Mouse (Mus musculus): Measurements from ENCODE around the gene Treml1.

The Treml1 gene

DNA sequence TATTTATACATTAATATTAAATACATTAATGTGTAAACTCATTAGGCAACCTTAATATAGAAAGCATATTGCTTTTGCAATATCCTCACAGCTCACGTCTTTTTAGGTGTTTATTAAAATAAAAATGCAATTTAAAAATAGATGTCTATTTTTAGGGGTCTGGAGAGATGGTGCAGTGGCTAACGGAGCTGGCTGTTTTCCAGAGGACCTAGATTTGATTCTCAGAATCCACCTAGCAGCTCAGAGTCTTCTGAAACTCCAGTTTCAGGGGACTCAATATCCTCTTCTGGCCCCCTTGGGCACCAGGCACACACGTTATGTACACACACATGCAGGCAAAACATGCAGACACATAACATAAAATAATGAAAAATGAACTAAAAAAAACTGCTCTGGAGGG lies 2.6 kb downstream of the Treml1 start:
- no peak for DNase-seq

DNA sequence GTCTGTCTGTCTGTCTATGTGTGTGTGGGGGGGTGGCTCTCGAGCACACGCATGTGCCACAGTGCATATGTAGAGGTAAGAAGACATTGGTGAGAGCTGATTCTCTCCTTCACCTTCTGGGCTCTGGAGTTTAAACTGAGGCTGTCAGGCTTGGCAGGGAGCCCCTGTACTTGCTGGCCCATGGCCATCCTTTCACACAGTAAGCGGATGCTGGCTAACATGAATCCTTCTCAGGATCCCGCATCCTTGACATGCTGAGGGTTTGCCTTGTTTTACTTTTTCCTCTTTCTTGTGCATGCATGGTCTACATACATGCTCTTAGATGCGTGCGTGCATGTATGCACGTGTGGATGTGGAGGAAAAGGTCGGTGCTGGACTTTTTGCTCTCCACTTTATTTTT lies 3.2 kb downstream of the Treml1 start:
- peak; percentile 64 to 66 for DNase-seq

DNA sequence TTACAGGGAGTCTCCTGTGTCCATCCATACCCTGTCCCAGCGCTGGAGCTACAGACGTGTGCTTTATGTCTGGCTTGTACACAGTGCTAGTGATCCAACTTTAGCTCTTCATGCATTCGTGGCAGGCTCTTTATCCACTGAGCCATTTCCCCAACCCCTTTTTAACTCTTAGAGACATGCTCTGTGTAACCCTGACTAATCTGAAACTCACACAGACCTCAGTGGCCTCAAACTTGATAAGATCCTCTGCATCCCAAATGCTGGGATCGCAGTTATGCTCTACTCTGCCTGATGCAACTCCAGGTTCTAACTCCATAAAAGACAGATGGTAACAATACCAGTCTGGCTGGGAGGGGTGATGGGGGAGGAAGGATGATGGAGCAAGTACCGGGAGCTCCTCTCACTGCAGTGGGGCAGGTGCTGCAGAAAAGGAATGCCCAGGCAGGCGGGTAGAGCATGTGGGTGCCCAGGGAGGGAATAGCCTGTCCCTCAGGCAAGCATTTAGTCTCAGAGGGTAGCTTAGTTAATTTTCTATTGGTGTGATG lies 3.8 kb downstream of the Treml1 start:
- no peak for DNase-seq

DNA sequence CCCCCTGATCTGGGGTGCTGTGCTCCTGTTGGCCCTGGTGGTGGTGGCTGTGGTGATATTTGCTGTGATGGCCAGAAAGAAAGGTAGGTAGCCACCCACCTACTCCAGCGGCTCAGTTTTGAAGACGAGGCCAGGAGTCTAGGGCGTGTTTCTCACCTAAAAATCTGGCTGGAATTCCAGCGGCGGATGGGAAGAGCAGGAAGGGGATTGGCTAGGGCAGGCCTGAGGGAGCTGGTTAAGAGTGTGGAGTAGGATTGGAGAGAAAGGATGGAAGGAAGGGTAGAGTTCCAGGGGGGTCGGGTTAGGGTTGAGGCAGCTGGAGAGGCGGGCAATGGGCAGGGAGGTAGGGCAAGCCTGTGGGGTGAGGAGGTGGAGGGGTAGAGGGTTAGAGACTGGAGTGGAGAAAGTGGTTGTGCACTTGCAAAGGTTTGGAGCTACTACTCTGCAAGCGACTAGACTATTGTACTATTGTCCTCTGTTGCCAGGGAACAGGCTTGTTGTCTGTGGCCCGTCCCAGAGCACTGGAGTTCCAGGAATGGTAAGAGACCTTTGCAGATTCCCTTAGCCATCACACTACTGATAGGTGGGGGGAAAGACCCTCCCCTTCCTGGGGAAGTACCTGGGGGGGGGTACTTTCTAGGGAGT lies 5.9 kb downstream of the Treml1 start:
- no peak for DNase-seq

DNA sequence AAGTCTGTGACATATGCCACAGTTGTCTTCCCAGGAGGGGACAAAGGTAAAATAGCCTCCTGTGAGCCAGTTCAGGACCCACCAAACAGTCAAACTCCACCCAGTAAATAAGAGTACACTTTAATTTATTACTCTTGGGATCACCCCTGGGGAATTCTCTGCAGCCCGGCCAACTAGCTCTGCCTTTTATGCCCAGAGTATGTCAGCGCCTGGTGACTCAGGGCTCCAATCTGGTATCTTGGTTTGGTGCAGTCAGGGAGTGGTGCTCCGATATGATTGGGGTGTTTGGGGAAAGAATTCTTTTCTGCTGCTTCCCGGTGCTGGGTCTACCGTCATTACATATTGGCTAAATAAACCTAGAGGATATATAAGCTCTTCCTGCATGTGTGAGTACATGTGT lies 7.1 kb downstream of the Treml1 start:
- no peak for DNase-seq

DNA sequence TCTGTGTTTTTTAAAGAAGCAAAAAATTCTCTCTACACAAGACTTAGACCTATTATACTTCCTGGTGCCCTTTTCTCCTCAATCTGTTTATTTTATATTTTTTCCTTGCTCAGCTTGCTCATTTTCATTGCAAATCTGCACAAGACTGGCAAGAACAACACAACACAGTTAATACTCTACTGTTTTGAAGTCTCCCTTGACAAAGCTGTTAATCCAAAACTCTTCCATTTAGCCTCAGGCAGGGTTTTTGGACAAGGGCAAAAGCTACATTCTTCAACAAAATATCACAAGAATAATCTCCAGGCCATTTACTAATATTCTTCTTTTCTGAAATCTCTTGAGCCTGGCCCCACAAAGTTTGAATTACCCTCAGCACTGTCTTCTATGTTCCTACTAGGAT lies 11.9 kb downstream of the Treml1 start:
- no peak for DNase-seq

DNA sequence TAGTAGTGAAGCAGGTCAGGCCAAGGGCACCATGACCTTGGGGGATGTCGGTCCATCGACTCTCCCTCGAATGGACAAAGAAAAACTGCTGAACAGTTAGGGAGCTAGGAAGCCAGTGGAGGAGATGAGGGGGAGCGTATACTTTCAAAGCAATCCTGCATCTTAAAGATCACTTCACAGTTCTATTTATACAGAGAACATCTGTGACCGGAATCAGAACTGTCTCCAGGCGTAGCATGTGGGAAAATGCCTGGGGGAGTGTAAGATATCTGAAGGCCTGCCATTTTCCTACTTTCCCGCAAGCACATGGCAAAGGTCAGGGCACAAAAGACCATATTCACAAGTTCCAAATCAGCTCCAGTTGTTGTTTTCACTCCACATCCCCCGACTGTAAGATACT lies 13.3 kb downstream of the Treml1 start:
- DNase-seq: no peak

DNA sequence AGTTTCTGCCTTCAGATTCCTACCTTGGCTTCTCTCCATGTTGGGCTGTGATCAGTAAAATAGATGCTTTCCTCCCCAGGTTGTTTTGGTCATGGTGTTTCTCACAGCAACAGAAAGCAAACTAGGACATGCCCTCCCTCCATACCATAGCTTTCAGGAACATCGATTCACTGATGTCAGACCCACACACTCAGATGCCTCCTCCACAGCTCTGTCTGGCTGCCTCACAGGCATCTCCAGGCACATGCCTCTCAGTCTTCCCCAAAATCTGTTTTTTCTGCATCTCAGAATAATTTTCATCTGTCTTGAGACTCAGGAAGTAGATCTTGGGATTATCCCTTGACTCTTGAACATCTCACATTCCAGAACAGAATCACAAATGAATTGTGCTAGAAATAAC lies 16.4 kb downstream of the Treml1 start:
- no peak for DNase-seq

DNA sequence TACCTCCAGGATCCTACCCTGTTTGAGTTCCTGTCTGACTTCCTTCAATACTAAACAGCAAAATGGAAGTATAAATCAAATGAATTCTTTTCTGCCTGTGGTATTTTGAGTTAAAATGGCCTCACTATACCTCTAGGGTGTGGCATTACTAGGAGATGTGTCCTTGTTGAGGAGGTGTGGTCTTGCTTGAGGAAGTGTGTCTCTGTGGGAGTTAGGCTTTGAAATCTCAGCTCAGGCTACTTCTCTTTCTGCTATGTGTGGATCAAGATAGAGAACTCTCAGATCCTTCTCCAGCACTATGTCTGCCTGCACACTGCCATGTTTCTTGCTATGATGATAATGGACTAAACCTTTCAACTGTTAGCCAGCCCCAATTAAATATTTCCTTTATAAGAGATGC lies 19.3 kb downstream of the Treml1 start:
- DNase-seq: no peak

DNA sequence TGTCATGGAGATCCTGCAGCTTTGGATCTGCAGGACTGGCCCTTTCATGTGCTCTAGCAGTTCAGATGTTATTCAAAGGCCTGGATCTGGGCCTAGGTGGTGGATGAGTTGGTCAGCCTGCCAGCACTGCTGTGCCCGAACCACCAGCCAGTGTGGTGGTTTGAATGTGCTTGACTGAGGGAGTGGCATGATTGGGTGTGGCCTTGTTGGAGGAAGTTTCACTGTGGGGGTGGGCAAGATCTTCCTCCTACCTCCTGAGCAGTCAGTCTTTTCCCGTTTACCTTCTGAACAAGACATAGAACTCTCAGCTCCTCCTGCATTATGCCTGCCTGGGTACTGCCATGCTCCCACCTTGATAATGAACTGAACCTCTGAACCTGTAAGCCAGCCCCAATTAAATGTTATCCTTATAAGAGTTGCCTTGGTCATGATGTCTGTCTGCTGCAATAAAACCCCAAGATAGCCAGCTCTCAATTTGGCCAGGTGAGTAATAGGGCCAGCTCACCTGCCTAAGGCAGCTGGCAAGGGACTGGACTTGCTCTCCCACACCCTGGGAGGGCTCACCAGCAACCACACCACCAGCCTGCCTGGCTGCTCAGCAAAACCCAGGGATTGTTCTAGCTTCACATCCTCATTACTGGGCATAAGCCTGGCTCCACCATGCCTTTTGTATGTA lies 26.2 kb downstream of the Treml1 start:
- no peak for DNase-seq

DNA sequence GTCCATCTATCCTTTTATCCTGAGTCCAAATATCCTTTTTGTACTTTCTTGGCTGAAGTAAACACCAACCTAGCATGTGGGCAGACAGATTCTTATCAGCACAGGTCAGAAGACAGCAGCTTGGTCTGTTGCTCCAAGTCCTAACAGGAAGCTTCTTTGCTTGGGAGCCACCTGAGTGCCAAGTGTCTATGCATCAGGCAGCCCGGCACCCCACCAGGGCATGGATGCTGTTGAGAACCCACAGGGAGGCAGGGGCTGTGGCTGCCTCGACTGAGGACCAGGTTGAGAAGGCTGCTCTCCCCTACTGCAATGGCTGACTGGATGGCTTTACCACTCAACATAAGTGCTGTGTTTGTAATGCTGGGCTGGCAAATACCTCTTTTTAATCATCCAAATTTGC lies 28.9 kb downstream of the Treml1 start:
- DNase-seq: no peak

DNA sequence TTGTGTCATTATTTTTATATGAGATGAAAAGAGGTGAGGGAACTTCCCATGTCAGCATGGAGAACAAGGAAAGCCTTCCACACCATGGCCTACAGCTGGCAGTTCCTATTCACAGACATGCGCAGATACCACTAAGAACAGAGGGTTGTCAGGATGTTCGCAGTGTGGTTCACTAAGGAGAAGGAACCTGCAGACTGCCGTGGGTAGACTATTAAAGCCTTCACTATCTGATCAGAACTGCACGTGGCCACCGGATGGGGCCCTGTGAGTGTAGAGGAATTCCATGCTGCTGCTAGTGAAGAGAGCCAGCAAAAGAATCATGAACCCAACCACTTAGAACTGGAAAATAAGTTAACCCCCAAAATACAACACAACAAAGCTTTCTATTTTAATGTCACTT lies 29.7 kb downstream of the Treml1 start:
- no peak for DNase-seq

DNA sequence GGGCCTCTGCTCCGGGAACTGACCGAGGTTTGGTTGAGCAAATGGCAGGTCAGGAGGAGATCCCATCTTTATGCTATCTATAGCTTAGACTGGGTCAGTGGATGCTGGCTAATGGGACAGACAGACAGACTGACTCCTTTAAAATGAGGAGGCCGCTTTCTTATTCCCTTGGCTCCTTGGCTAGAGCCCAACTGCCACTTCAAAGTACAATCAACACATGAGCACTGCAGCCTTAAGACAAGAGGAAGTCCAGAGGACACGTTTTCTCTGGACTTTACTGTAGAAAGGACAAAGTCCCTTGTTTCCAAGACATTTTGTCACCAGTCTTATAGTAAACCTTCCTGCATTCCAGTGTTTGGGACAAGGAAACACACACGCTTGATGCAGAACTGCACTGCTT lies 31.7 kb downstream of the Treml1 start:
- DNase-seq: no peak

DNA sequence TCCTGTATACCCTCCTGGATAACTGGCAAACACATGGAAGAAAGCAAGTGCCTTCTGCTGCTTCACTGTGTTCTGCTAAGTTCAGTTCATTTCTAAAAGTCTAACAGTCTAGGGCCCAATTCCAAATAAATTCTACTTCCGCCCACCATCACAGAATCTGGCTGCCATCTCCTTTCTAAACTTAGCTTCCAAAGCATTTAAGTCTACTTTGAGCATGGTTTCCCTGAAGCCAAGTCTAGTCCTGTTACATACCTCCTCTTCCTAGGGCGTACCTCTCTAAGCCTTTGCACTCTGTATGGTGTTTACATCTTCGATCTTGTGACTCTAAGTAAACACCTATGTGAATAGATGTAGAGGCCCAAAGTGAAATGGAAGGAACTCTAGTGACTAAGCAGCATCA lies 32.9 kb downstream of the Treml1 start:
- no peak for DNase-seq

DNA sequence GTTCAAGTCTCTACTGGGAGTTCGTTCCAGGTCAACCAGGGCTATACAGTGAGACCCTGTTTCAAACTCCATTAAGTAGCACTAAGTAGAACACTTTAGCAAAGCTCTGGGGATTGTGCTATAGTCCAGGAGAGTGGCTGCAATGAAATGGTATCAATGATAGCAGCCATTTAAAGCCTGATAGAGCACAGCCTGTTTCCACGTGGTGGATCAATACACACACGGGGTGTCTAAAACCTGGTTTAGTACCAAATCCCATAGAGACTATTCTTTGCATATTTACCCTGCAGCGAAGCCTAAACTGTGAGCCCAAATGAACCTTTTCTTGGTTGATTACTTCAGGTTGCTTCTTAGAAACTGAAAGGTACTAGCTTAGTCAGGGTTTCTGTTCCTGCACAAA lies 42.0 kb downstream of the Treml1 start:
- no peak for DNase-seq

DNA sequence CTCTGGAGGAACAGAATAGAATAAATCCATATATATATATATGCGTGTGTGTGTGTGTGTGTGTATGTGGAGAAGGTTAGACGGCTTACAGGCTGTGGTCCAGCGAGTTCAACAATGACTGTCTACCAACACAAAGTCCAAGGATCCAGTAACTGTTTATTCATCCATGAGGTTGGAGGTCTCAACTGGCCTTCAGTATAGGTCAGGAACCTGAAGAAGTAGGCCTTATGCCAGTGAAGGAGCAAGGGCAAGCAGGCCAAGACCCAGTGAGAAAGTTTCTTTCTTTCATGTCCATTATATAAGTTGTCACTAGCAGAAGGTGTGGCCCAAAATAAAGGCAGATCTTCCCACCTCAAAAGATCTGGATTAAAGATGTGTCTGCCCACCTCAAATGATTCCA lies 43.0 kb downstream of the Treml1 start:
- no peak for DNase-seq

DNA sequence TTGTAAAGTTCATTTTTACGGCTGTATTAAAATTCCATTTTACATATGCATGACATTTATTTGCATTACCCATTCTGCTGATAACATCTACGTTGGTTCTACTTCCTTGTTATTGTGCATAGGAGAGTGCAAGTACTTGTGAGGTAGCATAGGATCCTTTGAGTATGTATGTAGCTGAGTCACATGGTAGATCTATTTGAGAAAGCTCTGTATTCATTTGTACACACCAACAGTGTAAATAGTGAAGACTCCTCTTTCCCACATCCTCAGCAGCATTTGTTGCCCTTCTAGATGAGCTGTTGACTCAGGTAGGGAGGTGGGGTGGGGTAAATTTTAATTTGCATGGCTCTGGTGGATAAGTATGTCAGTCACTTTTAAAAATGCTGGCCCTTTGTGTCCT lies 44.1 kb downstream of the Treml1 start:
- DNase-seq: no peak

DNA sequence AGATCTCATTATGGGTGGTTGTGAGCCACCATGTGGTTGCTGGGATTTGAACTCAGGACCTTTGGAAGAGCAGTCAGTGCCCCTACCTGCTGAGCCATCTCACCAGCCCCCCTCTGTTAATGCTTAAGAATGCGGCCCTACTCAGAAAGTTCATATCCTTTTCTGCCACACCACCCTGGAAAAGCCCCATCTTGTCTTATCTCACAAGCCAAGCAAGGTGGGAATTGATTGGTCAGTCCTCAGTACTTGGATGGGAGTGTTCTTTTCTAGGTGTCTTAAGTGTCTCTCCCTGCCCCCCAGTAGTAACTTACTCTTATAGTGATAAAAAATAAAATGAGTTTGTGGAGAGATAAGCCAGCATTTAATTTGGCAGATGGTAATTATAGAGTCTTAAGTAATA lies 45.0 kb downstream of the Treml1 start:
- no peak for DNase-seq

DNA sequence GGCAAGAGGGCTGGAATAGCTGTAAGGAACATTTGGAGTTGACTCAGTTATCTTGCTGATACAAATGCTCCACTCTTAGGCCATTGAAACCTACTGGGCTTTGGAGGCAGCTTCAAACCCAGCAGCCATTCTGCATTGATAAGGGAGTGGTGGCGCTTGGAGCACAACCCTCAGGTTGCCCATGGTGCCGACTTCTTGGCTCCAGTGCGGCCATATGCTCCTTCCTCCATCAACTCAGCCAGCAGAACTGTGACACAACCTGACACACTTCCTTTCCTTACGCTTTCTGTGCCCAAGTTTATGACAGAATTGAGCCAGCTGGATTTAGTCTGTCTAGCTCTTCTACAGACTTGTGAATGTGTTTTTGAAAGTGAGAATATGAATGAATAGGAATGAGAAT lies 47.4 kb downstream of the Treml1 start:
- DNase-seq: no peak

DNA sequence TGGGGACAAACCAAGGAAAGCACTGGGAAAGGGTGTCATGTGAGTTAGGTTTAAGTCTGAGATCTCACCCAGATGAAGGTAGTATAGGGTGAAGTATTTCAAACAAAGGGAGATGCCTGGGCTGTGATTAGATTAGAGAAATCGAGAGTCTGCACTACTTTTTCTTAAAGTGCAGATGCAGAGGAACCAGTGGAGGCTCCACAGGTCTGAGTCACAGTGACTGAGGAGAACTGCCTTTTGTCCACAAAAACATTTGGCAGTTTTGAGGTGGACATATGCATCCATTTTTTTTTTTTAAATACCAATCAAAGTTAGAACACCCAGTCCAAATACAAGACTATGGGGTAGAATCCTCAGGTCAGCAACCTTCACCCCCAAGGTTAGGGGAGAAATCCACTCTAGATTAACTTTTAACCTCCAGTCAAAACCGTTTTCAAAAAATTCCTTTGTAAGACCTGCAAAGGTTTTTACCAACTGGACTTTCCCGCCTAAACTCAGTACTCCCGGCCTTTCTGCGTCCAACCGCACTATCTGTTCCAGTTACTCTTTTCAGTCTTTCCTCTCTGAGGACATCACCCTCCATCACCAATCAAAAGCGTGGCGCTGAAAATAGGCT lies 48.3 kb downstream of the Treml1 start:
- no peak for DNase-seq

DNA sequence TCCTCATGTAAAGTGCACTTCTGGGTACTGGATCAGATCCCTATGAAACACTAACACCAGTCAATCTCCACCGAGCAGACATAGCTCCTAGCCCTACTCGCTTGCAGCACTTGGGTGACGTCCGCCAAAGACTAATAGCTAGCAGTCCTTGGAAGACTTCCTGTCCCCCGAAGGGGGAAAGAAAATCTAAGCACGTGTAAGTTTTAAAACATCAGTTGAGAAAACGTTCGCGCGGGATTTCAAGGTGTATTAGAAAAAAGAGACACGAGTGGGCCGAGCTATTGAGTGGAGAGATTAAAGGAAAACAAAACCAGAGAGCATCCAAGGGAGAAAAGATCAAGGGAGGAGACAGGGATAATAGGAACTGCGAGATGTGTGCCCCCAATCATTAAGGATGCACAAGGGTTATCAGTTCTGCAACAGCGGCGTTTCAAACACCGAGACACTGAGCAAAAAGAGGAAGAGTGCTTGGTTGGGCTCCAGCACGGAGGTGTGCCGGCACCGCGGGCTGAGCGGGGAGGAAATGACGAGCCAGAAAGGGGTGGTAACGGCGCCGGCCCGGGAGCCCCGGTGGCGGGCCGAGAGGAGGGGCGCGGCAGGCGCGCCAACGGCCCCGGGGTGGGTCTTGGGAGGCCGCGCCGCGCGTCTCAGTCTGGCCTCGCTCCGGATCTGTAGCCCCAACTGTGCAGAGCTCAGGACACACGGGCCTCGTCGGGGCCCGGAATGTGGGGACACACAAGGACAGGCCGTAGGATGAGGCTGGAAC lies 49.0 kb downstream of the Treml1 start:
- peak; percentile 80 to 88 for DNase-seq

DNA sequence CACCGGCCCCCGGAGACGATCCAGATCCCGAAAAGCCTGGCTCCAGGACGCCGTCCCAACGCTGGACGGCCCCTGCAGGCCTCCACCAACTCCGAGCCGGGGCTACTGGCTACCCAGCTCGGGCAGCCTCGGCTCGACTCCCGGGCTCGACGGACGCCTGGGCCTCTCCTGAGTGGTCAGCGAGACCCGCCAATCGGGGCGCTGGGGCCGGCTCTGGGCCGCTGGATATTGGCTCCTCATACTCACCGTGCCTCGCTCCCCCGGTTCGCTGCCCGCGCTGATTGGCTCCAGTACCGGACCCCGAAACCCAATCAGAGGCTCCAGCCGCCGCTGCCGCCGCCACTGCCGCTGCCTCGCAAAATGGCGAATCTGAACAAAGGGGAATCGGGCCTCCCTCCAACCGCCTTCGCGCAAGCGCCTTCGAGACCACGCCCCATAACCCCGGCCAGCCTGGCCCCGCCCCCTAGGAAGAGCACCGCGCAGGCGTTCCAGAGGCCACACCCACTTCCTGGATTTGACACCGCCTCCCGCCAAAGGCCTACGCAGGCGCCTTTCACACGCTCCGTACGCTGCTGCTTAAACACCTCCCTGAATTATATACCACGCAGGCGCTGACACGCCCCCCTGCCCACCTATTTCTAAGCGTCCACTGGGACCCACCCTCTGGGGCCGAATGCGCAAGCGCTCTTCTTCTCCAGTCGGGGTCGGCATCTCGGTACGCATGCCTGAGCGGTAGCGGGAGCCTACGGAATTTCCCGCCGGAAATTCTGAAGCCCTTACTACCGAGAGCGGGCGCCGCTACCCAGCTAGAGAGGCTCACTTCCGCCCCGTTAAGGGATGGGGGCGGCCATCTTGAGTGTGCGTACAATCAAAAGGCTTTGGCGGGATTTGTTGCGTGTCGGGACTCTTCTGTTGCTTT lies 49.9 kb downstream of the Treml1 start, which contains the start of the genes Nfya and Oard1:
Gene Nfya, minus strand, starts transcription at position 527 of the 919 bp plus-strand sequence.
Gene Oard1, plus strand, starts transcription at position 635 of the 919 bp plus-strand sequence.
- DNase-seq: peak; percentile 100

Measured in kidney, postnatal 4 days (tissue).